Mouse (Mus musculus) C2C12 (cell line): ENCODE results near the gene Foxp1. TPM values are rescaled to one million over a fixed set of nuclear protein-coding genes. Genes with fewer than 3 reads are reported as not detected.

Experiments used
- H3K27me3 ChIP-seq: one replicate; pipeline ENCODE4 v1.6.1; 2011; ENCODE audit not compliant: control insufficient read depth, insufficient read depth, insufficient read length
- H3K36me3 ChIP-seq: one replicate; pipeline ENCODE4 v1.6.1; 2011; ENCODE audit not compliant: control insufficient read depth, insufficient read depth
- H3K4me3 ChIP-seq: one replicate; pipeline ENCODE4 v1.5.1; 2011; ENCODE audit warnings: mild to moderate bottlenecking, control low read depth; ENCODE audit not compliant: poor library complexity, insufficient read depth, severe bottlenecking
- H3K79me2 ChIP-seq: one replicate; pipeline ENCODE4 v1.6.1; 2011; ENCODE audit not compliant: control insufficient read depth, insufficient read depth
- H3K79me3 ChIP-seq: one replicate; pipeline ENCODE4 v1.6.1; 2011; ENCODE audit warnings: low read depth, control low read depth
- H3ac ChIP-seq: one replicate; pipeline ENCODE3; 2011; ENCODE audit warnings: low read depth; ENCODE audit not compliant: control insufficient read depth, insufficient read length
- CEBPB ChIP-seq: IDR thresholded peaks from one replicate; pipeline ENCODE4 v1.6.1; 2011; ENCODE audit warnings: low read depth, mild to moderate bottlenecking, control low read depth, moderate library complexity
- CTCF ChIP-seq: IDR thresholded peaks from one replicate; pipeline ENCODE4 v1.5.1; 2011; ENCODE audit not compliant: control insufficient read depth, insufficient read depth, insufficient read length
- FOSL1 ChIP-seq: IDR thresholded peaks from one replicate; pipeline ENCODE4 v1.8.0; 2011; ENCODE audit warnings: mild to moderate bottlenecking, low read length; ENCODE audit not compliant: poor library complexity, insufficient read depth, severe bottlenecking
- MAX ChIP-seq: IDR thresholded peaks from one replicate; pipeline ENCODE4 v1.6.1; 2011; ENCODE audit warnings: mild to moderate bottlenecking, control low read depth
- MYOD1 ChIP-seq: IDR thresholded peaks from one replicate; pipeline ENCODE4 v1.6.1; 2011; ENCODE audit warnings: low read depth; ENCODE audit not compliant: control insufficient read depth, insufficient read length
- MYOG ChIP-seq: IDR thresholded peaks from one replicate; pipeline ENCODE4 v1.6.1; 2011; ENCODE audit not compliant: control insufficient read depth, insufficient read length; ENCODE audit errors: extremely low read depth
- USF1 ChIP-seq: IDR thresholded peaks from one replicate; pipeline ENCODE4 v1.6.1; 2011; ENCODE audit warnings: low read depth, mild to moderate bottlenecking, control low read depth, moderate library complexity
- polyA plus RNA-seq: library from polyadenylated mRNA; unstranded; fragments of >200 nt; fragmentation: generic; extraction: Trizol; gene quantifications from one replicate; pipeline ENCODE4 v1.2.1, GENCODE M21; 2012; ENCODE audit warnings: missing spikeins

Gene Foxp1
- polyA plus RNA-seq, 1 experiment, result 25.9 TPM

- no peak overlapping the region for H3ac ChIP-seq
- H3K27me3 ChIP-seq, result no peaks in the 10 kb centered on the region
- no peak overlapping the region for H3K4me3 ChIP-seq
- no peaks in the 10 kb centered on the region for H3K79me2 ChIP-seq
- TF ChIP-seq USF1 (no peak), FOSL1 (no peak), CTCF (no peak), MAX (no peak), MYOD1 (no peak), CEBPB (no peak), MYOG (no peak)
- H3K36me3 ChIP-seq, result no peaks in the 10 kb centered on the region
- no peaks in the 10 kb centered on the region for H3K79me3 ChIP-seq
Observed at GRCm38 (mm10) chr6:99328634-99329033, 193.9 kb downstream of the Foxp1 start.

- Histone ChIP-seq H3K79me3 (no peaks in the 10 kb centered on the region), H3K36me3 (no peaks in the 10 kb centered on the region), H3K27me3 (no peaks in the 10 kb centered on the region), H3ac (no peak overlapping the region), H3K79me2 (no peaks in the 10 kb centered on the region), H3K4me3 (no peak overlapping the region)
- TF ChIP-seq CEBPB (no peak), MAX (no peak), CTCF (no peak), FOSL1 (no peak), MYOG (no peak), MYOD1 (no peak), USF1 (no peak)
Observed at GRCm38 (mm10) chr6:99328146-99328545, 194.4 kb downstream of the Foxp1 start.

- no peaks in the 10 kb centered on the region for H3K79me3 ChIP-seq
- no peaks in the 10 kb centered on the region for H3K27me3 ChIP-seq
- TF ChIP-seq FOSL1 (no peak), MYOD1 (peak; percentile 38)
Observed at GRCm38 (mm10) chr6:99327721-99328120, 194.8 kb downstream of the Foxp1 start.

GRCm38 (mm10) chr6:99325881-99326280 is 196.6 kb downstream of the Foxp1 start:
- TF ChIP-seq MYOG, result no peak
- no peak for TF ChIP-seq FOSL1
- no peak for TF ChIP-seq USF1
- no peak for TF ChIP-seq CEBPB
- no peak for TF ChIP-seq CTCF
- TF ChIP-seq MAX, result no peak
- Histone ChIP-seq H3K4me3 (no peak overlapping the region), H3K79me2 (no peaks in the 10 kb centered on the region), H3ac (no peak overlapping the region), H3K79me3 (no peaks in the 10 kb centered on the region), H3K36me3 (no peaks in the 10 kb centered on the region), H3K27me3 (no peaks in the 10 kb centered on the region)

More at GRCm38 (mm10) chr6:99327721-99328120, 194.8 kb downstream of the Foxp1 start:
- H3K79me2 ChIP-seq, result no peaks in the 10 kb centered on the region
- no peaks in the 10 kb centered on the region for H3K36me3 ChIP-seq
- H3K4me3 ChIP-seq, result no peak overlapping the region
- H3ac ChIP-seq, result no peak overlapping the region

GRCm38 (mm10) chr6:99325461-99325860 is 197.1 kb downstream of the Foxp1 start:
- H3K36me3 ChIP-seq, result no peaks in the 10 kb centered on the region
- no peak for TF ChIP-seq CEBPB
- TF ChIP-seq CTCF, result no peak
- no peak for TF ChIP-seq MYOD1
- TF ChIP-seq USF1, result no peak
- TF ChIP-seq FOSL1, result no peak
- no peak for TF ChIP-seq MYOG
- no peak for TF ChIP-seq MAX
- H3K79me2 ChIP-seq, result no peaks in the 10 kb centered on the region

More at GRCm38 (mm10) chr6:99325461-99325860, 197.1 kb downstream of the Foxp1 start:
- Histone ChIP-seq H3K27me3 (no peaks in the 10 kb centered on the region), H3K79me3 (no peaks in the 10 kb centered on the region), H3K4me3 (no peak overlapping the region), H3ac (no peak overlapping the region)
